Mouse (Mus musculus) T-helper 17 cell (primary cell): ENCODE results near the gene Kcng1.

Experiments used
- in situ Hi-C, 2 experiments: fragments of 300-600 bp; cut with MboI, MseI; formaldehyde crosslinking; loops; 1 replicate in 1 of 2; 2 replicates in 1 of 2; pipeline ENCODE4 v1.15.1; 2025; ENCODE audit warnings: high pct_unique_total_duplicates in 2 of 2

Gene Kcng1

DNA sequence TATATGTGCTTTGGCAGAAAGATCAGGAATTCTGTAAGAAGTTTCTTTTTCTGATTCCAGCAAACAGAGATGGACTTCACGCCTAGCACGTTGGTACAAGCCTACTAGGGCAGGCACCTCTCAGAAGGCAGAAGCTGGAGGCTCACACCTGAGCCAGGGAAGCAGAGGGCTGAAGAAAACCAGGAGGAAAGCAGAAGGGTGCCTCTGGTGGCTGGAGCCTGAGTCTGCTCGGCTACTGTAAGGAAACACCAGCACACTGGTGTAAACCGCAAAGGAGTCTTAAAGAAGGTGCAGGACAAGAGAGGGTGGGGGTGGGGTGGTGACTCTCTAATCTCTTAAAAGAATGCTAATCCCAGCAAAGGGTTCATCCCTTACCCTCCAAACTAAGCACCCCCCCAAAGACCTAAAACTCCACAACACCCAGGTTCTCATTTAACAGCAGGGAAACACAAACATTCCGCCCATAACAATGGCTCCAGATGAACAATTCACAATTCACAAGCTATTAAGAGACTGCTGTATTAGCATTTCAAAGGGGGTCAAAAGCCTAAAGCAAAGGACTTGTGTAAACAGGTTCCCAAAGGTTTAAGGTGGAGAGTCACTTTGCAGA, 67.6 kb downstream of the Kcng1 start:
- in situ Hi-C loops, result loop anchor here in 1 of 2 experiments (25.0 kb wide), 1 partner anchor 1302 kb away; the partner anchor contains the start of gene Cse1l
